Mouse (Mus musculus) liver, embryonic 13.5 days (tissue): ENCODE data around the gene Mreg. TPM values are rescaled to one million over a fixed set of nuclear protein-coding genes. Genes with fewer than 3 reads are reported as not detected.
"Not testable (repeated sequence)": the region's sequence is repeated elsewhere in the genome, so short reads cannot be mapped to it uniquely, and the experiment has no call there.

Experiments
- ATAC-seq: fragments of 200-750 bp; cut with Nextera tagmentation; 2 replicates; pipeline ENCODE4 v1.8.0; 2017; ENCODE audit warnings: low read depth, mild to moderate bottlenecking, moderate number of reproducible peaks, moderate library complexity
- DNase-seq: peaks from one replicate; pipeline ENCODE4 v3.0.0; 2022
- H3K27ac ChIP-seq: fragments of 300-500 bp; sonication (generic); 2 replicates; pipeline ENCODE4 v1.5.1; 2015; ENCODE audit warnings: moderate library complexity, mild to moderate bottlenecking, inconsistent platforms
- H3K27me3 ChIP-seq: fragments of 300-500 bp; sonication (generic); 2 replicates; pipeline ENCODE4 v1.6.1; 2015; ENCODE audit warnings: mild to moderate bottlenecking, inconsistent platforms
- H3K36me3 ChIP-seq: fragments of 300-500 bp; sonication (generic); 2 replicates; pipeline ENCODE4 v1.6.1; 2015; ENCODE audit warnings: mild to moderate bottlenecking, inconsistent platforms
- H3K4me1 ChIP-seq: fragments of 300-500 bp; sonication (generic); replicated peaks from 2 replicates; pipeline ENCODE4 v1.6.1; 2015; ENCODE audit warnings: inconsistent platforms
- H3K4me2 ChIP-seq: fragments of 300-500 bp; sonication (generic); 2 replicates; pipeline ENCODE4 v1.6.1; 2015; ENCODE audit warnings: inconsistent platforms, mild to moderate bottlenecking, moderate library complexity
- H3K4me3 ChIP-seq: fragments of 300-500 bp; sonication (generic); replicated peaks from 2 replicates; pipeline ENCODE4 v1.5.1; 2015; ENCODE audit warnings: mild to moderate bottlenecking, inconsistent platforms
- H3K9ac ChIP-seq: fragments of 300-500 bp; sonication (generic); 2 replicates; pipeline ENCODE4 v1.6.1; 2015; ENCODE audit warnings: mild to moderate bottlenecking, inconsistent platforms
- H3K9me3 ChIP-seq: fragments of 300-500 bp; sonication (generic); replicated peaks from 2 replicates; pipeline ENCODE4 v1.6.1; 2016; ENCODE audit warnings: inconsistent platforms
- WGBS: fragments of 180-500 bp; shearing (Covaris S2); methylation state at CpG from one replicate; pipeline ENCODE4 v1.1.7; 2015; ENCODE audit not compliant: insufficient replicate concordance; 5-methylcytosine and 5-hydroxymethylcytosine counted together
- polyA plus RNA-seq: library from polyadenylated mRNA; unstranded; fragments of >200 nt; fragmentation: Nextera tagmentation; extraction: Ambion mirVana; gene quantifications from 2 replicates; pipeline ENCODE4 v1.2.1, GENCODE M21; 2015

The Mreg gene
- 5.1 and 7.8 TPM in 2 replicates for polyA plus RNA-seq

GRCm38 (mm10) chr1:72211701-72212699 lies at the start of gene Mreg:
Gene Mreg, minus strand, starts transcription at chr1:72212307.
- no peaks in the 10 kb centered on the region for H3K36me3 ChIP-seq
- DNase-seq (peak; percentile 13), ATAC-seq (peak; percentile 68)
- under 1% methylated on average over 84 of the region's 89 CpGs for WGBS
- H3K4me2 ChIP-seq, result peak within 1 kb of the TSS; percentile 79
- H3K27me3 ChIP-seq, result peaks cover 37% of the 10 kb centered on the region
- no peak within 1 kb of the TSS for H3K27ac ChIP-seq
- peak within 1 kb of the TSS; percentile 67 for H3K9ac ChIP-seq
- no peaks in the 10 kb centered on the region for H3K9me3 ChIP-seq
- peak within 1 kb of the TSS; percentile 63 for H3K4me3 ChIP-seq
- H3K4me1 ChIP-seq, result peaks cover 3% of the 10 kb centered on the region

- no peaks in the 10 kb centered on the region for H3K9me3 ChIP-seq
- H3K27me3 ChIP-seq, result no peaks in the 10 kb centered on the region
- H3K4me1 ChIP-seq, result peaks cover 41% of the 10 kb centered on the region
- 72% methylated on average over 9 of the region's 9 CpGs for WGBS
- no peak for DNase-seq
- peaks cover 4% of the 10 kb centered on the region; the same call in 1 of the 2 replicates for H3K36me3 ChIP-seq
- H3K27ac ChIP-seq, result peak overlapping the region; percentile 70
- H3K9ac ChIP-seq, result no peak overlapping the region
- peak overlapping the region; percentile 70; the same call in 1 of the 2 replicates for H3K4me2 ChIP-seq
- no peak for ATAC-seq
- H3K4me3 ChIP-seq, result no peak overlapping the region
Observed at GRCm38 (mm10) chr1:72256381-72257256, 44.5 kb upstream of the Mreg start.

- Histone ChIP-seq H3K36me3 (no peaks in the 10 kb centered on the region), H3K27ac (peak overlapping the region; percentile 70), H3K4me3 (no peak overlapping the region), H3K4me2 (peak overlapping the region; percentile 70), H3K27me3 (no peaks in the 10 kb centered on the region), H3K9ac (no peak overlapping the region; the same call in 1 of the 2 replicates), H3K4me1 (peaks cover 41% of the 10 kb centered on the region), H3K9me3 (no peaks in the 10 kb centered on the region)
- ATAC-seq (no peak), DNase-seq (no peak)
- 38% methylated on average over 11 of the region's 11 CpGs for whole genome bisulfite sequencing
Observed at GRCm38 (mm10) chr1:72255854-72256175, 43.7 kb upstream of the Mreg start.

DNA sequence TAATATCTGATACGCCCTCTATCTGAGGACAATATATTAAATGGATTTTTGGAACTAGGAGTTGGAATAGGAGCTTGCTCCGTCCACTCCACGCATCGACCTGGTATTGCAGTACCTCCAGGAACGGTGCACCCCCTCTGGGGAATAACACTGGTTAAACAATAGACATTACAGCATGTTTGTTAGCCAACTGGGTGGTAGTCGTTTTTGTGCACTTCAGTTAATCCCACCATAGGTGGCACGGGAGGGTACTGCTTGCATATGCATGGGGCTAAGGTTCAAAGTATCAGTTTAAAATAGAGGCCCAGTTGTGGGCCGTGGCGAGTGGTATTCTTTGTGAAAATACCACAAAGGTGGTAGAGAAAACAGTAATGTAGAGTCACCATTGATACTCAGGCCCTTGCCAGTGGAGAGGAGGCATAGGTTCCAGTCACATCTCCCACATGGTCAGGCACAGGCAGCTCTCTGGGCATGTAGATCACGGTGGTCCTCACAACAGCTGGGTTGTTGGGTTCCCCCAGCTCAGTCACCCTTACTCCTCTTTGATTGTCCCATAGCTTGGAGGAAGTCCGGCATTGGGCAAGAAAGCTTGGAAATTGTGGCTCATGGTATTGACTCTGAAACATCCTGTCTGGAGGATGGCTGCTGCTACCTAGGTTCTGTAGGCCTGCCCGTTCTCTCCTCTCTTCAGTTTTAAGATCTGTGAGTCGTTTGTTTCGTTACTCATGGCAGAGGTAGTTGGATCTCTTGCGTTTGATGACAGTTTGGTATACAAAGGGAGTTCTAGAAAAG lies 43.2 kb upstream of the Mreg start:
- Histone ChIP-seq H3K4me1 (peaks cover 41% of the 10 kb centered on the region), H3K27ac (peak overlapping the region; percentile 70), H3K4me3 (0 out of 2 replicates have a peak overlapping the region, but pooled peaks have one; percentile 52), H3K36me3 (no peaks in the 10 kb centered on the region), H3K9me3 (no peaks in the 10 kb centered on the region), H3K9ac (peak overlapping the region; percentile 63), H3K27me3 (no peaks in the 10 kb centered on the region), H3K4me2 (peak overlapping the region; percentile 70)
- ATAC-seq (peak; percentile 94), DNase-seq (peak; percentile 80)
- WGBS, result 2% methylated on average over 15 of the region's 15 CpGs

DNA sequence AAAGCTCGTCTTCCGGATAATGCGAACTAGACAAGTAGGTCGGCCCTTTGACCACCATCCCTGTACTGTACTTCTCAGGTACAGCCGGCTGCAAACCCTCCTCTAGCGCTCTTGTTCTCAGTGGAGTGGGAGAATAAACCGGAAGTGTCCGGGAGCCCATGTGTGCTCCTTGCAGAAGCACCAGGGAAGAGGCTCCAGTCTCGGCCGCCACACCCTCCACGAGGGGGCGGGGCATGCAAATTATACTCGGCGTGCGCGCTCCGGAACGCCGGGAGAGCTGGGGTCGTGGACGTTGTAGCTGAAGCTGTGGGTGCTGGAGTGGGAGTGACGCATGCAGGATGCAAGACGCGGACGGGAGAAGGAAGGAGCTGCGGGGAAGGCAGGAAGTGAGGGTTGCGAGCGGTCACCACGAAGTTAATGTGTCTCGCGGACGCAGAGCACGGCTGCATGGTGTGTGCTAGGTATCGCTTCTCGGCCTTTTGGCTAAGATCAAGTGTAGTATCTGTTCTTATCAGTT lies 42.5 kb upstream of the Mreg start:
- Histone ChIP-seq H3K27ac (peak overlapping the region; percentile 83), H3K4me1 (peaks cover 41% of the 10 kb centered on the region), H3K36me3 (no peaks in the 10 kb centered on the region), H3K4me3 (peak overlapping the region; percentile 52), H3K27me3 (no peaks in the 10 kb centered on the region), H3K9ac (peak overlapping the region; percentile 63), H3K4me2 (peak overlapping the region; percentile 70), H3K9me3 (no peaks in the 10 kb centered on the region)
- ATAC-seq (peak; percentile 65), DNase-seq (peak; percentile 87)
- WGBS, result under 1% methylated on average over 35 of the region's 35 CpGs

DNA sequence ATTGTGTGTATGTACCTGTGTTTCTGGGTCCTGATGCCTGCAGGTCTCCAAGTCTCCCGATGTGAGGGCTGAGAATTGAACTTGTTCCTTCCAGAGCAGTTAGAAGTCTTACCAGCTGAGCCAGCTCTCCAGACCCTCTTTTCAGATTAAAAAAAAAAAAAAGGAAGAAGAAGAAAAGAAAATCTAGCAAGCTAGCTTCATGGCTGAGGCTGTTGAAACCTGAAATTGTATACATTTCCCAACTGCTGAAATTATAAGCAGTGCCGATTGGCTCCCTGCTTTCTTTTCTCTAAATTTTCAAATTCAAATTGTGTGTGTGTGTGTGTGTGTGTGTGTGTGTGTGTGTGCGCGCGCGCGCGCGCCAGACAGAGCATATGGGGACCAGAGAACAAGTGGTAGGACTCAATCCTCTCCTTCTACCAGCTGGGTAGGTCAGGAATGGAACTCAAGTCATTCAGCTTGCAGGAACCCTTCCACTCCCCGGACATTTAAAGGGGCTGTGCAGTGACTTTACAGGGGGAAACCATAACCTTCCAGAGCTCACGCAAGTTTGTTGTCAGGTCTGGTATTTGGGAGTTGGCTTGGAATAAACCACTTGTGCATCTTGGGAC lies 41.9 kb upstream of the Mreg start:
- H3K36me3 ChIP-seq, result no peaks in the 10 kb centered on the region
- H3K4me1 ChIP-seq, result peaks cover 34% of the 10 kb centered on the region
- H3K4me2 ChIP-seq, result peak overlapping the region; percentile 70
- H3K9me3 ChIP-seq, result no peaks in the 10 kb centered on the region
- DNase-seq (peak; percentile 5), ATAC-seq (no peak)
- H3K27me3 ChIP-seq, result no peaks in the 10 kb centered on the region
- peak overlapping the region; percentile 83 for H3K27ac ChIP-seq
- 28% methylated on average over 11 of the region's 11 CpGs for WGBS
- peak overlapping the region; percentile 52 for H3K4me3 ChIP-seq
- peak overlapping the region; percentile 63 for H3K9ac ChIP-seq

DNA sequence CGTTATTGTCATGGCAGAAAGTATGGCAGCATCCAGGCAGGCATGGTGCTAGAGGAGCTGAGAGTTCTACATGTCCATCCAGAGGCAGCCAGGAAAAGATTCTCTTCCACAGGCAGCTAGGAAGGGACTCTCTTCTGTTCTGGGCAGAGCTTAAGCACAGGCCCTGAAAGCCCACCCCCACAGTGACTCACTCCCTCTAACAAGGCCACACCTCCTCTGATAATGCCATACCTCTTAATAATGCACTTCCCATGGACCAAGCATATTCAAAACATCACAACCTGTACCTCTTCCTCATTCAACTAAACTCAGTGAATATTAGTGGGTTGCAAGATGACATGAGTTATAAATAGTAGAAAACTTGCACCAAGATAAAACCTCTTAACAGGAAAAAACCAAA lies 39.7 kb upstream of the Mreg start:
- 75% methylated on average over 1 of the region's 1 CpGs for WGBS
- no peak for ATAC-seq
- no peak overlapping the region for H3K4me3 ChIP-seq

DNA sequence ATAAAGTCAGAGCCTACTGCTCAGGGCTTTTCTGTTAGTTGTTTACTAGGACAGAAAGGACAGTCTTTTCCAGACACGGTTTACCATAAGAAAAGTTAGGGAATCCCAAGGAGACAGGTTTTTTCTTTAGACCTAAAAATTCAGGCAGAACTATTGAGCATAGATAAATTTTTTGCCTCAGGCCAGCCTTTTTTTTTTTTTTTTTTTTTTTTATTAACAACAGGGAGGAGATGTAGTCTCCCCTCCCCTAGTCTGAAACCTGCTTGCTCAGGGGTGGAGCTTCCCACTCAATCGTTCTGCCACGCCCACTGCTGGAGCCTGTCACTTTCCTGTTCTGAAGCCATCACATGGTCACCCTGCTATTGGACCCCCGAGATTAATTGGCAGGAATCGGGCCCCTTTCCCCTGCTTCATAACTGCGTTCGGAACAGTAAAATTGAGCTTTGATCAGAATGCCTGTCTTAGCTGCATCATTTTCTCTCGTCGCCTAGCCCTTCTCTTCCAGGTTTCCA lies 36.2 kb upstream of the Mreg start:
- not testable (repeated sequence) for H3K4me3 ChIP-seq, H3K4me1 ChIP-seq, H3K9ac ChIP-seq, ATAC-seq, H3K4me2 ChIP-seq, H3K9me3 ChIP-seq, H3K27ac ChIP-seq, H3K27me3 ChIP-seq, H3K36me3 ChIP-seq, DNase-seq
- 42% methylated on average over 9 of the region's 9 CpGs for WGBS

More for the DNA sequence above, 39.7 kb upstream of the Mreg start:
- no peak for DNase-seq
- H3K4me2 ChIP-seq, result no peak overlapping the region
- H3K9ac ChIP-seq, result no peak overlapping the region
- H3K4me1 ChIP-seq, result peaks cover 24% of the 10 kb centered on the region
- no peak overlapping the region for H3K27ac ChIP-seq
- H3K9me3 ChIP-seq, result no peaks in the 10 kb centered on the region
- no peaks in the 10 kb centered on the region for H3K27me3 ChIP-seq
- no peaks in the 10 kb centered on the region for H3K36me3 ChIP-seq

GRCm38 (mm10) chr1:72244317-72245036 lies 32.4 kb upstream of the Mreg start:
- under 1% methylated on average over 12 of the region's 12 CpGs for WGBS
- peak; percentile 71 for DNase-seq
- peak overlapping the region; percentile 73; the same call in 1 of the 2 replicates for H3K9ac ChIP-seq

More at GRCm38 (mm10) chr1:72244317-72245036, 32.4 kb upstream of the Mreg start:
- H3K4me3 ChIP-seq, result no peak overlapping the region
- ATAC-seq, result peak; percentile 91
- no peaks in the 10 kb centered on the region for H3K9me3 ChIP-seq
- H3K4me1 ChIP-seq, result peaks cover 13% of the 10 kb centered on the region
- peak overlapping the region; percentile 68 for H3K27ac ChIP-seq
- peak overlapping the region; percentile 67; the same call in 1 of the 2 replicates for H3K4me2 ChIP-seq
- H3K36me3 ChIP-seq, result no peaks in the 10 kb centered on the region
- H3K27me3 ChIP-seq, result no peaks in the 10 kb centered on the region
